Mouse (Mus musculus): ENCODE results near the gene Dbndd2. TPM values are rescaled to one million over a fixed set of nuclear protein-coding genes. Genes with fewer than 3 reads are reported as not detected.

Dbndd2 gene
- polyA plus RNA-seq, 1 experiment from 2014 or later = 10.5 TPM

GRCm38 (mm10) chr2:164448921-164449320 lies 37.0 kb upstream of the Dbndd2 start:
- 52% methylated on average over 5 of the region's 5 CpGs for WGBS
- Histone ChIP-seq H3K4me3 (ENCODE audit: low read depth, low read length) (no peak overlapping the region), H3K4me1 (ENCODE audit: control insufficient read depth, insufficient read depth, low read length) (peaks cover 14% of the 10 kb centered on the region), H3K9ac (ENCODE audit: low read depth, low read length) (no peak overlapping the region), H3K4me2 (ENCODE audit: low read depth, low read length) (no peak overlapping the region), H3K27ac (replicated peaks; ENCODE audit: low read depth, low read length) (peak overlapping the region; percentile 65; the same call in 1 of the 2 replicates), H3K36me3 (ENCODE audit: control insufficient read depth, insufficient read depth, low read length) (no peaks in the 10 kb centered on the region), H3K27me3 (replicated peaks; ENCODE audit: control insufficient read depth, insufficient read depth, low read length) (no peaks in the 10 kb centered on the region), H3K9me3 (ENCODE audit: control insufficient read depth, low read length) (peaks cover 4% of the 10 kb centered on the region; the same call in 1 of the 2 replicates)
- DNase-seq (ENCODE audit: low spot score) (peak; percentile 51), ATAC-seq (ENCODE audit: low read depth) (no peak)

GRCm38 (mm10) chr2:164449341-164450042 lies 36.4 kb upstream of the Dbndd2 start:
- H3K9me3 ChIP-seq (ENCODE audit: control insufficient read depth, low read length) = peaks cover 4% of the 10 kb centered on the region; the same call in 1 of the 2 replicates
- peaks cover 14% of the 10 kb centered on the region for H3K4me1 ChIP-seq (ENCODE audit: control insufficient read depth, insufficient read depth, low read length)
- DNase-seq (ENCODE audit: low spot score) (peak; percentile 43), ATAC-seq (ENCODE audit: low read depth) (peak; percentile 51; the same call in 1 of the 2 replicates)
- no peak overlapping the region for H3K4me2 ChIP-seq (ENCODE audit: low read depth, low read length)
- no peaks in the 10 kb centered on the region for H3K27me3 ChIP-seq (replicated peaks; ENCODE audit: control insufficient read depth, insufficient read depth, low read length)
- peak overlapping the region; percentile 65 for H3K27ac ChIP-seq (replicated peaks; ENCODE audit: low read depth, low read length)
- 72% methylated on average over 14 of the region's 14 CpGs for WGBS
- H3K36me3 ChIP-seq (ENCODE audit: control insufficient read depth, insufficient read depth, low read length) = no peaks in the 10 kb centered on the region
- no peak overlapping the region for H3K9ac ChIP-seq (ENCODE audit: low read depth, low read length)
- H3K4me3 ChIP-seq (ENCODE audit: low read depth, low read length) = no peak overlapping the region

GRCm38 (mm10) chr2:164452000-164452676 lies 33.8 kb upstream of the Dbndd2 start:
- Histone ChIP-seq H3K27ac (replicated peaks; ENCODE audit: low read depth, low read length) (0 out of 2 replicates have a peak overlapping the region, but pooled peaks have one; percentile 35), H3K4me1 (ENCODE audit: control insufficient read depth, insufficient read depth, low read length) (peaks cover 30% of the 10 kb centered on the region), H3K36me3 (ENCODE audit: control insufficient read depth, insufficient read depth, low read length) (no peaks in the 10 kb centered on the region), H3K9ac (ENCODE audit: low read depth, low read length) (no peak overlapping the region), H3K4me2 (ENCODE audit: low read depth, low read length) (no peak overlapping the region), H3K9me3 (ENCODE audit: control insufficient read depth, low read length) (peaks cover 4% of the 10 kb centered on the region; the same call in 1 of the 2 replicates), H3K4me3 (ENCODE audit: low read depth, low read length) (no peak overlapping the region), H3K27me3 (replicated peaks; ENCODE audit: control insufficient read depth, insufficient read depth, low read length) (no peaks in the 10 kb centered on the region)
- DNase-seq (ENCODE audit: low spot score) (peak; percentile 78), ATAC-seq (ENCODE audit: low read depth) (peak; percentile 45)
- 21% methylated on average over 12 of the region's 13 CpGs for WGBS

GRCm38 (mm10) chr2:164453047-164453757 lies 32.7 kb upstream of the Dbndd2 start:
- Histone ChIP-seq H3K4me2 (ENCODE audit: low read depth, low read length) (no peak overlapping the region), H3K27ac (replicated peaks; ENCODE audit: low read depth, low read length) (no peak overlapping the region)

GRCm38 (mm10) chr2:164453887-164454500 lies 31.9 kb upstream of the Dbndd2 start:
- Histone ChIP-seq H3K36me3 (ENCODE audit: control insufficient read depth, insufficient read depth, low read length) (no peaks in the 10 kb centered on the region), H3K4me3 (ENCODE audit: low read depth, low read length) (no peak overlapping the region), H3K9me3 (ENCODE audit: control insufficient read depth, low read length) (peaks cover 4% of the 10 kb centered on the region; the same call in 1 of the 2 replicates), H3K4me2 (ENCODE audit: low read depth, low read length) (no peak overlapping the region), H3K9ac (ENCODE audit: low read depth, low read length) (no peak overlapping the region), H3K27me3 (replicated peaks; ENCODE audit: control insufficient read depth, insufficient read depth, low read length) (no peaks in the 10 kb centered on the region), H3K4me1 (ENCODE audit: control insufficient read depth, insufficient read depth, low read length) (peaks cover 27% of the 10 kb centered on the region), H3K27ac (replicated peaks; ENCODE audit: low read depth, low read length) (no peak overlapping the region)
- DNase-seq (ENCODE audit: low spot score) (no peak), ATAC-seq (ENCODE audit: low read depth) (no peak)
- WGBS = 59% methylated on average over 7 of the region's 7 CpGs

More at GRCm38 (mm10) chr2:164453047-164453757, 32.7 kb upstream of the Dbndd2 start:
- ATAC-seq (ENCODE audit: low read depth) (no peak), DNase-seq (ENCODE audit: low spot score) (no peak)
- Histone ChIP-seq H3K9me3 (ENCODE audit: control insufficient read depth, low read length) (peaks cover 4% of the 10 kb centered on the region; the same call in 1 of the 2 replicates), H3K36me3 (ENCODE audit: control insufficient read depth, insufficient read depth, low read length) (no peaks in the 10 kb centered on the region), H3K4me3 (ENCODE audit: low read depth, low read length) (no peak overlapping the region), H3K9ac (ENCODE audit: low read depth, low read length) (no peak overlapping the region), H3K4me1 (ENCODE audit: control insufficient read depth, insufficient read depth, low read length) (peaks cover 30% of the 10 kb centered on the region), H3K27me3 (replicated peaks; ENCODE audit: control insufficient read depth, insufficient read depth, low read length) (no peaks in the 10 kb centered on the region)
- WGBS = 72% methylated on average over 14 of the region's 14 CpGs

GRCm38 (mm10) chr2:164454846-164455245 lies 31.1 kb upstream of the Dbndd2 start:
- DNase-seq (ENCODE audit: low spot score) = peak; percentile 65
- H3K4me2 ChIP-seq (ENCODE audit: low read depth, low read length) = no peak overlapping the region
- 62% methylated on average over 10 of the region's 10 CpGs for WGBS
- H3K36me3 ChIP-seq (ENCODE audit: control insufficient read depth, insufficient read depth, low read length) = no peaks in the 10 kb centered on the region
- no peak for ATAC-seq (ENCODE audit: low read depth)
- H3K9me3 ChIP-seq (ENCODE audit: control insufficient read depth, low read length) = peaks cover 4% of the 10 kb centered on the region; the same call in 1 of the 2 replicates
- no peak overlapping the region for H3K4me3 ChIP-seq (ENCODE audit: low read depth, low read length)
- no peak overlapping the region for H3K27ac ChIP-seq (replicated peaks; ENCODE audit: low read depth, low read length)
- no peaks in the 10 kb centered on the region for H3K27me3 ChIP-seq (replicated peaks; ENCODE audit: control insufficient read depth, insufficient read depth, low read length)
- no peak overlapping the region for H3K9ac ChIP-seq (ENCODE audit: low read depth, low read length)
- peaks cover 22% of the 10 kb centered on the region for H3K4me1 ChIP-seq (ENCODE audit: control insufficient read depth, insufficient read depth, low read length)

- Histone ChIP-seq H3K9ac (ENCODE audit: low read depth, low read length) (no peak overlapping the region), H3K27me3 (replicated peaks; ENCODE audit: control insufficient read depth, insufficient read depth, low read length) (no peaks in the 10 kb centered on the region), H3K27ac (replicated peaks; ENCODE audit: low read depth, low read length) (no peak overlapping the region), H3K4me2 (ENCODE audit: low read depth, low read length) (no peak overlapping the region), H3K4me1 (ENCODE audit: control insufficient read depth, insufficient read depth, low read length) (peaks cover 22% of the 10 kb centered on the region), H3K9me3 (ENCODE audit: control insufficient read depth, low read length) (no peaks in the 10 kb centered on the region), H3K4me3 (ENCODE audit: low read depth, low read length) (no peak overlapping the region), H3K36me3 (ENCODE audit: control insufficient read depth, insufficient read depth, low read length) (no peaks in the 10 kb centered on the region)
- DNase-seq (ENCODE audit: low spot score) = peak; percentile 43
- 51% methylated on average over 6 of the region's 6 CpGs for WGBS
- no peak for ATAC-seq (ENCODE audit: low read depth)
These were observed 30.3 kb upstream of the Dbndd2 start for GRCm38 (mm10) chr2:164455421-164456190.

Measured in embryonic facial prominence, embryonic 14.5 days (tissue).